Mouse (Mus musculus): ENCODE data around the gene Itk. TPM values are rescaled to one million over a fixed set of nuclear protein-coding genes. Genes with fewer than 3 reads are reported as not detected.

Itk gene
- polyA plus RNA-seq, 1 experiment, result 1.1 TPM

- Histone ChIP-seq H3K27ac (ENCODE audit: insufficient read depth, low read depth, low read length) (no peak overlapping the region), H3K4me1 (ENCODE audit: control insufficient read depth, insufficient read depth, insufficient read length, low read length) (0 out of 2 replicates have a peak, but pooled peaks cover 3% of the 10 kb centered on the region), H3K4me3 (ENCODE audit: low read depth, low read length) (no peak overlapping the region), H3K36me3 (ENCODE audit: control insufficient read depth, insufficient read depth, low read length) (no peaks in the 10 kb centered on the region), H3K27me3 (ENCODE audit: control insufficient read depth, insufficient read depth, low read length) (no peaks in the 10 kb centered on the region)
- 70% methylated on average over 5 of the region's 5 CpGs for WGBS
- TF ChIP-seq POLR2A (IDR thresholded peaks at IDR 0.05; ENCODE audit: low read depth, low read length) (no peak), CTCF (IDR thresholded peaks at IDR 0.05; ENCODE audit: extremely low read depth, insufficient read length, insufficient replicate concordance, low read depth, low read length) (no peak)
Measured at GRCm38 (mm10) chr11:46398933-46399383, 9.6 kb upstream of the Itk start.

DNA sequence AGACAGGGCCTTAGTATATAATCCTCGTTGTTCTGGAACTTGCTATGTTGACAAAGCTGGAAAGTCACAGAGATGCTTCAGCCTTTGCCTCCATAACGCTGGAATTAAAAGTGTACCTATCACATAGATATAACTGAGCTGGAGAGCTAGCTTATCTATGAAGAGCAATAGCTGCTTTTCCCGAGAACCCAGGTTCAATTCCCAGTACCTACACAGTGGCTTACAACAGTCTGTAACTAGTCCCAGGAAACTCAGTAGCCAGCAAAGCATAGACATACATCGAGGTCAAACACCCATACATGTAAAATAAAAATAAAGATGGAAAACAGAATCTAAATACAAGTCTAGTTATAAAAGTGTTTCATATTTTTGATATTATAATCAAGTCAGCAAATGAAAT, 9.2 kb upstream of the Itk start:
- 72% methylated on average over 4 of the region's 4 CpGs for WGBS
- H3K4me3 ChIP-seq (ENCODE audit: low read depth, low read length), result no peak overlapping the region
- no peaks in the 10 kb centered on the region for H3K27me3 ChIP-seq (ENCODE audit: control insufficient read depth, insufficient read depth, low read length)
- TF ChIP-seq CTCF (IDR thresholded peaks at IDR 0.05; ENCODE audit: extremely low read depth, insufficient read length, insufficient replicate concordance, low read depth, low read length) (no peak), POLR2A (IDR thresholded peaks at IDR 0.05; ENCODE audit: low read depth, low read length) (no peak)
- no peak overlapping the region for H3K27ac ChIP-seq (ENCODE audit: insufficient read depth, low read depth, low read length)
- no peaks in the 10 kb centered on the region for H3K36me3 ChIP-seq (ENCODE audit: control insufficient read depth, insufficient read depth, low read length)
- H3K4me1 ChIP-seq (ENCODE audit: control insufficient read depth, insufficient read depth, insufficient read length, low read length), result 0 out of 2 replicates have a peak, but pooled peaks cover 3% of the 10 kb centered on the region

GRCm38 (mm10) chr11:46397900-46398299, 8.6 kb upstream of the Itk start:
- no peak for TF ChIP-seq POLR2A (IDR thresholded peaks at IDR 0.05; ENCODE audit: low read depth, low read length)
- TF ChIP-seq CTCF (IDR thresholded peaks at IDR 0.05; ENCODE audit: extremely low read depth, insufficient read length, insufficient replicate concordance, low read depth, low read length), result no peak
- Histone ChIP-seq H3K27ac (ENCODE audit: insufficient read depth, low read depth, low read length) (no peak overlapping the region), H3K27me3 (ENCODE audit: control insufficient read depth, insufficient read depth, low read length) (no peaks in the 10 kb centered on the region), H3K36me3 (ENCODE audit: control insufficient read depth, insufficient read depth, low read length) (no peaks in the 10 kb centered on the region), H3K4me3 (ENCODE audit: low read depth, low read length) (no peak overlapping the region), H3K4me1 (ENCODE audit: control insufficient read depth, insufficient read depth, insufficient read length, low read length) (0 out of 2 replicates have a peak, but pooled peaks cover 3% of the 10 kb centered on the region)
- WGBS, result 57% methylated on average over 2 of the region's 2 CpGs

- Histone ChIP-seq H3K4me3 (ENCODE audit: low read depth, low read length) (no peak overlapping the region), H3K36me3 (ENCODE audit: control insufficient read depth, insufficient read depth, low read length) (no peaks in the 10 kb centered on the region), H3K27ac (ENCODE audit: insufficient read depth, low read depth, low read length) (no peak overlapping the region), H3K4me1 (ENCODE audit: control insufficient read depth, insufficient read depth, insufficient read length, low read length) (0 out of 2 replicates have a peak, but pooled peaks cover 3% of the 10 kb centered on the region), H3K27me3 (ENCODE audit: control insufficient read depth, insufficient read depth, low read length) (no peaks in the 10 kb centered on the region)
- WGBS, result 75% methylated on average over 4 of the region's 4 CpGs
- TF ChIP-seq POLR2A (IDR thresholded peaks at IDR 0.05; ENCODE audit: low read depth, low read length) (no peak), CTCF (IDR thresholded peaks at IDR 0.05; ENCODE audit: extremely low read depth, insufficient read length, insufficient replicate concordance, low read depth, low read length) (no peak)
Measured at GRCm38 (mm10) chr11:46396860-46397179, 7.5 kb upstream of the Itk start.

GRCm38 (mm10) chr11:46396167-46396859, 7.0 kb upstream of the Itk start, which contains the start of gene Fam71b:
Gene Fam71b, plus strand, starts transcription at chr11:46396559.
- Histone ChIP-seq H3K27me3 (ENCODE audit: control insufficient read depth, insufficient read depth, low read length) (no peaks in the 10 kb centered on the region), H3K4me1 (ENCODE audit: control insufficient read depth, insufficient read depth, insufficient read length, low read length) (0 out of 2 replicates have a peak, but pooled peaks cover 3% of the 10 kb centered on the region), H3K27ac (ENCODE audit: insufficient read depth, low read depth, low read length) (no peak within 1 kb of the TSS), H3K36me3 (ENCODE audit: control insufficient read depth, insufficient read depth, low read length) (no peaks in the 10 kb centered on the region), H3K4me3 (ENCODE audit: low read depth, low read length) (no peak within 1 kb of the TSS)
- TF ChIP-seq POLR2A (IDR thresholded peaks at IDR 0.05; ENCODE audit: low read depth, low read length) (no peak), CTCF (IDR thresholded peaks at IDR 0.05; ENCODE audit: extremely low read depth, insufficient read length, insufficient replicate concordance, low read depth, low read length) (no peak)
- 51% methylated on average over 13 of the region's 13 CpGs for WGBS

DNA sequence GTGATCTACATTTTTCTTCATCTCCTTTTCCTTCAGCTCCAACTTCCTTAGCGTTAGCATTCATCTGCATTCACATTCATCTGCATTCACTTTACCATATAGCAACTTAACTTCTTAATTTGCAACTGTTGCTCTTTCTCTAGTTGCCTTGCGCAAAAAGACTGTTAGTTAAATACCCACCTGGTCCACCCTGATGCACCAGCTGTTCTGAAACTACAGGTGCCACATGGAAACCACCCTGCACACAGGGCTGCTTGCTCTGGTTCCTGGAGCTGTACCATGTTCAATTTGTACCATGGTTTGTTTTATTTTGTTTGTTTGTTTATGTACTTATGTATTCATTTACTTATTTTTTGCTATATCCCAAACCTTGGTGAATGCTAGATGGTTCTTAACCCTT, 6.4 kb upstream of the Itk start:
- Histone ChIP-seq H3K27ac (ENCODE audit: insufficient read depth, low read depth, low read length) (no peak overlapping the region), H3K36me3 (ENCODE audit: control insufficient read depth, insufficient read depth, low read length) (no peaks in the 10 kb centered on the region), H3K4me3 (ENCODE audit: low read depth, low read length) (no peak overlapping the region), H3K27me3 (ENCODE audit: control insufficient read depth, insufficient read depth, low read length) (no peaks in the 10 kb centered on the region), H3K4me1 (ENCODE audit: control insufficient read depth, insufficient read depth, insufficient read length, low read length) (0 out of 2 replicates have a peak, but pooled peaks cover 3% of the 10 kb centered on the region)
- TF ChIP-seq CTCF (IDR thresholded peaks at IDR 0.05; ENCODE audit: extremely low read depth, insufficient read length, insufficient replicate concordance, low read depth, low read length) (no peak), POLR2A (IDR thresholded peaks at IDR 0.05; ENCODE audit: low read depth, low read length) (no peak)
- WGBS, result 87% methylated on average over 2 of the region's 2 CpGs

DNA sequence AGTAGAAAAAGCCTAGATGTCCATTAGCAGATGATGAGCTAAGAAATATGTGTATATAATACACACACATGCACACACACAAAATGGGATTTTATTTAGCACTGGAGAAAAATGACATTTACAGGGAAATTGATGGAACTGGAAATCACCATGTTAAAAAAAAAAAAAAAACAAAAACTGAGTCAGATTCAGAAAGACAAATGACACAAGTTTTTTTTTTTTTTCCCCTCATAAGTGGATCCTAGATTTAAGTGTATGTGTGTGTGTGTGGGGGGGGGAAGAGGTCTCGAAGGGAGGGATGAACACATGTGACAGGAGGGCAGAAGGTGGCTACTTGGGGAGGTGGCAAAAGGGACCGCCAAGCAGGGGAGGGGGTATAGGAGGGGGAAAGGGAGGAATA, 5.8 kb upstream of the Itk start:
- no peaks in the 10 kb centered on the region for H3K36me3 ChIP-seq (ENCODE audit: control insufficient read depth, insufficient read depth, low read length)
- H3K27ac ChIP-seq (ENCODE audit: insufficient read depth, low read depth, low read length), result no peak overlapping the region
- WGBS, result 74% methylated on average over 2 of the region's 2 CpGs
- no peak overlapping the region for H3K4me3 ChIP-seq (ENCODE audit: low read depth, low read length)
- no peaks in the 10 kb centered on the region for H3K27me3 ChIP-seq (ENCODE audit: control insufficient read depth, insufficient read depth, low read length)
- TF ChIP-seq CTCF (IDR thresholded peaks at IDR 0.05; ENCODE audit: extremely low read depth, insufficient read length, insufficient replicate concordance, low read depth, low read length) (no peak), POLR2A (IDR thresholded peaks at IDR 0.05; ENCODE audit: low read depth, low read length) (no peak)
- 0 out of 2 replicates have a peak, but pooled peaks cover 3% of the 10 kb centered on the region for H3K4me1 ChIP-seq (ENCODE audit: control insufficient read depth, insufficient read depth, insufficient read length, low read length)
